Mouse (Mus musculus): ENCODE data around the gene Pou2f1. TPM values are rescaled to one million over a fixed set of nuclear protein-coding genes. Genes with fewer than 3 reads are reported as not detected.
"Not testable (repeated sequence)": the region's sequence is repeated elsewhere in the genome, so short reads cannot be mapped to it uniquely, and the experiment has no call there.

Pou2f1 gene
- polyA plus RNA-seq, 1 experiment: 19.2 TPM

DNA sequence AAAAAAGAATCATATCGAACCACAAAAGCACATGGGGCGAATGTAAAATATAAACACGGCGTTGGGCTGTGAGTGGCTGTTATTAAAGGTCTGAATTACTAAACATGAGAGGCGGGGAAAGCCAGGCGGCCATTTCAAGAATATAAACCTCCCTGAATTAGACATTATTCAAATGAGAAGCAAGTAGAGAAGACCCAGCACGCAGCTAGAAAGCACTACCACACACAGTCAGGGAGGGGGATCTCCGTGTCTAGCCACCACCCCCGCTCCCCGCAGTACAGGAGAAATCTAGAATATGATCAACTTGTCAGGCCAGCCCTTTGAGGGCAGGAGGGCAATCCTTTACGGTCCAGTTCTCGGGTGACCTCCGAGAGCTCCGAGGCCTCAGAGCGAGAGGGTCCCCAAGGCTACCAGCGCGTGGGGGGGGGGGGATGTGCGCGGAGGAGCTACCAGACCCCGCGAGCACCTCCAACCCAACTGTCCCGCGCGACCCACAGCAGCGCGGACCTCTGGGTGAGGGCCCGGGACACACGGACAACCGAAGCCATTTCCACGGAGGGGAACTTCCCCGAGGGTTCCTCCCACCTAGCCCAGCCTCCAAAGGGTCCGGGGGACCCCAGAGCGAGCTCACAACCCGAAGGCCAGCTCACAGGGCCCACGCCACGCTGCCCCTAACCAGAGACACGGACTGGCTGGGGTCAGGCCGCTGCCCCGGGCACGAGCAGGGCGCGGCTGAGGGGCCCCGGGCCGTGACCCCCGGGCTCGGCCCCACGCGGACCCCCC lies 1.2 kb downstream of the Pou2f1 start:
- TF ChIP-seq CTCF (IDR thresholded peaks at IDR 0.05; ENCODE audit: control insufficient read depth, insufficient read depth, insufficient replicate concordance, low read depth, low read length): no peak
- peak; percentile 41; the same call in 1 of the 2 replicates for TF ChIP-seq POLR2A (IDR thresholded peaks at IDR 0.05; ENCODE audit: control insufficient read depth, low read depth, low read length)
- peaks cover 6% of the 10 kb centered on the region for H3K4me1 ChIP-seq (ENCODE audit: control insufficient read depth, insufficient read depth, low read length)
- H3K27ac ChIP-seq (ENCODE audit: control insufficient read depth, insufficient read depth, low read depth, low read length): peak overlapping the region; percentile 94
- no peaks in the 10 kb centered on the region for H3K36me3 ChIP-seq (ENCODE audit: control insufficient read depth, insufficient read depth, low read length)
- H3K4me3 ChIP-seq (ENCODE audit: control insufficient read depth, low read depth, low read length): peak overlapping the region; percentile 91
- no peaks in the 10 kb centered on the region for H3K27me3 ChIP-seq (ENCODE audit: control insufficient read depth, insufficient read depth, low read length)

DNA sequence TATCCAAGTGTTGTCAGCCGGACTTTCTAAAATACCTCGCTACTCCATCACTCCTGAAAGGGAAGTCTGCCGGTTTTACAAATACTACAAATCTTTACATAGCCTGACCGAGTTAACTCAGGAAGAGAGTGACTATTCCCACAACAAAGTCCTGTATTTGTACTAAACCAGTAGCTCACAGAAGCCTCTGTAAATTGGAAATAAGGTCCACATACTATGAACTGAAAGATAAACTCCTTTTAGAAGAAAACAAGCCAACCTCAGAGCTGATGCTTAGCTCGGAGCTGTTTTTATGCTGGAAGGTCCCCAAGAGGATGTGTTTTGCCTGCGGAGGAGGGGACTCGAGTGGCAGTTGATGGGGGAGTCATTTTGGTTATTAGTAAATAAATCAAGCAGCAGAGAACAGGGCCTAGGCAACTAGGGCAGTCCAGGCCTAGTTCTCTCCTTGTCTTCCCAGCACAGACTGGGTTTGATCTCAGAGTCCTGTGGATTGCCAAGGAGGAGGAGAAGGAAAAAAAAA lies 1.8 kb downstream of the Pou2f1 start:
- Histone ChIP-seq H3K27ac (ENCODE audit: control insufficient read depth, insufficient read depth, low read depth, low read length) (peak overlapping the region; percentile 94), H3K4me3 (ENCODE audit: control insufficient read depth, low read depth, low read length) (peak overlapping the region; percentile 91), H3K36me3 (ENCODE audit: control insufficient read depth, insufficient read depth, low read length) (no peaks in the 10 kb centered on the region), H3K4me1 (ENCODE audit: control insufficient read depth, insufficient read depth, low read length) (peaks cover 6% of the 10 kb centered on the region), H3K27me3 (ENCODE audit: control insufficient read depth, insufficient read depth, low read length) (no peaks in the 10 kb centered on the region)
- no peak for TF ChIP-seq POLR2A (IDR thresholded peaks at IDR 0.05; ENCODE audit: control insufficient read depth, low read depth, low read length)
- TF ChIP-seq CTCF (IDR thresholded peaks at IDR 0.05; ENCODE audit: control insufficient read depth, insufficient read depth, insufficient replicate concordance, low read depth, low read length): no peak

DNA sequence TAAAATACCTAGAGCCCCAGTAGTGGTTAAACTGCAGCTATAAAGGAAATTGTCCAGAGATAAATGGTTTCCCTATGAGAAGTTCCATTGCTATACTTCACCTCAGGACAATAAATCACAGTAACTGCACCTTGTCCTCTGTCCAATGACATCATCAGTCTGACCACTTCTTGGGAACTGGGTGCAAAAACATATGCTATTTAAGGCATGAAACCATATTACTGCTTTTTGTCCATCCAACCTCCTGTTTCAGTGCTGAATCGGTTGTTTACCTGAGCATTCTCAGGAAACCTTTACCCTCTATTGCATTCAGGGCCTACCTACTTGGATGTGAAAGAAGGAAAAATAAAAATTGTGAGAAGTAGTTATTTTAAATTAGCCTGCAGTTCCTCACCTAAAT lies 2.8 kb downstream of the Pou2f1 start:
- Histone ChIP-seq H3K4me3 (ENCODE audit: control insufficient read depth, low read depth, low read length) (no peak overlapping the region), H3K36me3 (ENCODE audit: control insufficient read depth, insufficient read depth, low read length) (no peaks in the 10 kb centered on the region), H3K27ac (ENCODE audit: control insufficient read depth, insufficient read depth, low read depth, low read length) (no peak overlapping the region), H3K4me1 (ENCODE audit: control insufficient read depth, insufficient read depth, low read length) (peaks cover 6% of the 10 kb centered on the region), H3K27me3 (ENCODE audit: control insufficient read depth, insufficient read depth, low read length) (no peaks in the 10 kb centered on the region)
- no peak for TF ChIP-seq POLR2A (IDR thresholded peaks at IDR 0.05; ENCODE audit: control insufficient read depth, low read depth, low read length)
- no peak for TF ChIP-seq CTCF (IDR thresholded peaks at IDR 0.05; ENCODE audit: control insufficient read depth, insufficient read depth, insufficient replicate concordance, low read depth, low read length)

DNA sequence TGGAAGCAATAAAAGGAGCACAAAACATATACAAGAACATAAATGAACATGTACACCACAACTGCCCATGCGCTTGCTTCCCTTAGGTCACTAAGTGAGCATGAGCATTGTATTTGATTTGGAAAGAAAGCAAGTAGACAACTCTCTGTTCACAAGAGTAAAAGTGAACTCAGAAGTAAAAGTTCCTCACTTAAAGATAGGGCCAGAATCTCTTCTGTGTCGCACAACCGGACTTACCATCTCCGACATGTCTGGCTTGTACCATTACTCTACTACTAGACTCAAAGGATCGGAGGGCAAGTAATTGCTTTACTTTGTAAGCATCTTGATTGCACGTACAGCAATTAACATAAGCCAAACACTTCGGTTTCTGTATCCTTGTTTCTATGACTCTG lies 6.8 kb downstream of the Pou2f1 start:
- H3K4me1 ChIP-seq (ENCODE audit: control insufficient read depth, insufficient read depth, low read length): peaks cover under 1% of the 10 kb centered on the region

DNA sequence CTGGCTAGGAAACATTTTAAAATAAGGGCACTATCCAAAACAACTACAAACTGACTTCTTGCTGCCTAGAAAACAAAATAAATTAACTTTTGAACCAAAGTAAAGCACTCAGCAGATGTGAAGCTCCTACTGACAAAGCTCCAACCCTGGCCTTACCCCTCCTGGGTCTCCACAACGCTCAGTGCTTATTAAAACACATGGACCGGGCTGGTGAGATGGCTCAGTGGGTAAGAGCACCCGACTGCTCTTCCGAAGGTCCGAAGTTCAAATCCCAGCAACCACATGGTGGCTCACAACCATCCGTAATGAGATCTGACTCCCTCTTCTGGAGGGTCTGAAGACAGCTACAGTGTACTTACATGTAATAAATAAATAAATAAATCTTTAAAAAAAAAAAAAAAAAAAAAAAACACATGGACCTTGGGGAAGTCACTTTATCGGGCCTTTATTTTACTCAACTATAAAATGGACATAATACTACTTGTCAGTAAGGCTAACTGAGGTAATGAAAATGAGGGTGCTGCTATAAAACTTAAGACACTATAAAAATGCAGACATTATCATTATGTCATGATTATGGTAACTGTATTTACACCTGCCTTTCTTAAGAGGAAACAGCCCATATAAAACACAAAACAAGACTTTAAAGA lies 7.3 kb downstream of the Pou2f1 start:
- H3K4me3 ChIP-seq (ENCODE audit: control insufficient read depth, low read depth, low read length); H3K36me3 ChIP-seq (ENCODE audit: control insufficient read depth, insufficient read depth, low read length); H3K27ac ChIP-seq (ENCODE audit: control insufficient read depth, insufficient read depth, low read depth, low read length); H3K27me3 ChIP-seq (ENCODE audit: control insufficient read depth, insufficient read depth, low read length); H3K4me1 ChIP-seq (ENCODE audit: control insufficient read depth, insufficient read depth, low read length): not testable (repeated sequence)

More for the DNA sequence above, 6.8 kb downstream of the Pou2f1 start:
- Histone ChIP-seq H3K36me3 (ENCODE audit: control insufficient read depth, insufficient read depth, low read length) (no peaks in the 10 kb centered on the region), H3K27me3 (ENCODE audit: control insufficient read depth, insufficient read depth, low read length) (no peaks in the 10 kb centered on the region), H3K27ac (ENCODE audit: control insufficient read depth, insufficient read depth, low read depth, low read length) (no peak overlapping the region), H3K4me3 (ENCODE audit: control insufficient read depth, low read depth, low read length) (no peak overlapping the region)
- TF ChIP-seq POLR2A (IDR thresholded peaks at IDR 0.05; ENCODE audit: control insufficient read depth, low read depth, low read length): no peak
- TF ChIP-seq CTCF (IDR thresholded peaks at IDR 0.05; ENCODE audit: control insufficient read depth, insufficient read depth, insufficient replicate concordance, low read depth, low read length): no peak

DNA sequence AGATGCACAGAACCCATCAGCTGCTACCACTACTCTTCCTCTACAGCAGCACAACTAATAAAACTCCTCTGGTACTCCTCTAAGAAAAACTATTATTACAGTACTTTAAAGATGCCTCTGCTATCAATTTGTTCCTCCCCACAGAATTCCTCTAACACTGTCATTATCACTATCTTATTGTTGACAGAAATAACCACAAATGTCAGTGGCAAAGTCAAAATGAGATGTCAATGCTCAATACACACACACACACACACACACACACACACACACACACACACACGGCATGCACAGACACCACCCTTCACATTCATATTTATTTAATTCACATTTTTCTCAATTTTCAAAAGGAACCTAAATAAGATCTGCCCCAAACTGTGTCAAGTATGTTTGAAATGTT lies 8.2 kb downstream of the Pou2f1 start:
- Histone ChIP-seq H3K27ac (ENCODE audit: control insufficient read depth, insufficient read depth, low read depth, low read length) (no peak overlapping the region), H3K36me3 (ENCODE audit: control insufficient read depth, insufficient read depth, low read length) (no peaks in the 10 kb centered on the region), H3K4me3 (ENCODE audit: control insufficient read depth, low read depth, low read length) (no peak overlapping the region), H3K4me1 (ENCODE audit: control insufficient read depth, insufficient read depth, low read length) (no peaks in the 10 kb centered on the region), H3K27me3 (ENCODE audit: control insufficient read depth, insufficient read depth, low read length) (no peaks in the 10 kb centered on the region)
- TF ChIP-seq CTCF (IDR thresholded peaks at IDR 0.05; ENCODE audit: control insufficient read depth, insufficient read depth, insufficient replicate concordance, low read depth, low read length): no peak

DNA sequence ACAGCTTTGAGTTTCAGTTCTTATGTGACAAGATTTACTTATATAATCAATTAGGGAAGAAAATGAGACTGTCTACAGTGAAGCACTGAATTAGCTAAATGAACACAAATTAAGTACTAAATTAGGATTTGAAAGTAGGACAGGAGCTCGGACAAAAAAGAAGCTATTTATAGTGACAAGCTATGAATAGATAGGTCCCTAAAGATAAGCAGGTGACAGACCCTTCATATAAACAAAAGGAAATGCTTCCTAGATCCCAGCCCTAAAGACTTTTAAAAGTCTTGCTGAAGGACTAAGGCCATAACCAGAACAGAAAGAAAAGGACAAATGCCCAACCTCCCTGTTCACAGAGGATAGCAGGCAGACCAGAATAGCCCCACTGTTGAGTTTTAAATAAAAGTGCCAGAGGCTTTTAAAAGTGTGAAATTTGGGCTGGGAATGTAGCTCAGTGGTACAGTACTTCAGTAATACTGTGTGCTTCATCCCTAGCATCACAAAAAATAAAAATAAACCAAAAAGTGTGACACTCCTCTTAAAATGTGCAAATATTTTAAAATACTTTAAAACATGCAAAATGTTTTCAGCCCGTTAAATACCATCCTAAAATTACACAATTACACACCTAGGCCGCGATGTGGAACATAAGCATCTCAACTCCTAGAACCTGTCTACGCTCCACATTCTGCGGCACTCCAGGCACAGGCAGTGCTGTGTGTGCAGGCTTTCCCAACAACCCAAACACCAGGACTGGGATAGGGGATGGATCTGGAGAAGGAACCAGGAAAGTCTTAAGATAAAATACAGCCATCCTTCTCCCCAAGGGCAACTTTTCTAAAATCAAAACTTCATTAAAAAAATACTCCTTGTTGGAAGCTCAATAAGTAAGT lies 9.0 kb downstream of the Pou2f1 start:
- H3K4me1 ChIP-seq (ENCODE audit: control insufficient read depth, insufficient read depth, low read length): no peaks in the 10 kb centered on the region
- no peak for TF ChIP-seq CTCF (IDR thresholded peaks at IDR 0.05; ENCODE audit: control insufficient read depth, insufficient read depth, insufficient replicate concordance, low read depth, low read length)
- TF ChIP-seq POLR2A (IDR thresholded peaks at IDR 0.05; ENCODE audit: control insufficient read depth, low read depth, low read length): no peak
- no peak overlapping the region for H3K27ac ChIP-seq (ENCODE audit: control insufficient read depth, insufficient read depth, low read depth, low read length)
- H3K4me3 ChIP-seq (ENCODE audit: control insufficient read depth, low read depth, low read length): no peak overlapping the region
- no peaks in the 10 kb centered on the region for H3K27me3 ChIP-seq (ENCODE audit: control insufficient read depth, insufficient read depth, low read length)
- no peaks in the 10 kb centered on the region for H3K36me3 ChIP-seq (ENCODE audit: control insufficient read depth, insufficient read depth, low read length)
